Mouse (Mus musculus): ENCODE measurements around the gene Hapln1. TPM values are rescaled to one million over a fixed set of nuclear protein-coding genes. Genes with fewer than 3 reads are reported as not detected.

Gene Hapln1
- polyA plus RNA-seq, 1 experiment from 2014 or later = 5.8 TPM

DNA sequence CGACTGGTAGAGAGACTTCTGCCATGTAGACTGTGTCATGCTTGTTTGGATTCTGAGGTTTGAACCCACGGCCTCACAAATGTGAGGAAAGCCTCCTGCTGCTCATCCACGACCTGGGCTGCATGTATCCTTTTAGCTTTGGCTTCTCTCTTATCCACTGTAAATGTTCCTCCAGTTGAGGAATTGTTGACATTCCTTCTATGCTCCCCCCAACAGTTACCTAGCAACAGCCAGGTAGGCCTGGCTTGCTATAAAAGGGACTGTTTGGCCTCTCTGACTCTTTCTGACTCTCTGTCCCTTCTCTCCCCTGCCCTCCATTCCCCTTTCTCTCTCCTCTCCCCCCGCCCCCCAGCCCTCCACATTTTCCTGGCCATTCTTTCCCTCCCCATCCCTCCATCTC lies 9.9 kb downstream of the Hapln1 start:
- Histone ChIP-seq H3K4me2 (replicated peaks) (no peak overlapping the region), H3K27ac (no peak overlapping the region), H3K9ac (no peak overlapping the region), H3K9me3 (no peaks in the 10 kb centered on the region), H3K4me3 (no peak overlapping the region), H3K36me3 (no peaks in the 10 kb centered on the region), H3K27me3 (replicated peaks) (no peaks in the 10 kb centered on the region), H3K4me1 (no peaks in the 10 kb centered on the region)
- no peak for ATAC-seq (ENCODE audit: low FRiP score, low read depth)
- 45% methylated on average over 4 of the region's 4 CpGs for WGBS

DNA sequence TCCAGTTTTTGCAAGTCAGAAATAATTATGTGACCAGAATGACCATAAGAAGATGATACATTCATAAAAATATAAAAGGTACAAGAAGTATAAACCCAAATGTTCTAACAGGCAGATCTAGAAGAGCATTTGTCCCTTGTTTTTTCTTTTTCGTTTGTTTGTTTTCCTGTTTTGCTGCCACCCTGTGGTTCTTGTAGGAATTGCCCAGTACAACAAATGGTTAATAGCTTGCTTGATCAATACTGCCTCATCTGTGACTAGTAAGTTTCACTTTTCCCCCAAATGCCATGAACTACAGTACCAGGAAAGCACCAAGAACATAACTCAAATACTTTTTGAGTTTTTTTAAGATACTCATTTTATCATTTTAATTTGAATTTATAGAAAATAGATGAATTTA lies 11.9 kb downstream of the Hapln1 start:
- no peak overlapping the region for H3K4me2 ChIP-seq (replicated peaks)
- no peaks in the 10 kb centered on the region for H3K27me3 ChIP-seq (replicated peaks)
- H3K4me3 ChIP-seq = no peak overlapping the region
- no peaks in the 10 kb centered on the region for H3K4me1 ChIP-seq
- no peak for ATAC-seq (ENCODE audit: low FRiP score, low read depth)
- H3K9me3 ChIP-seq = no peaks in the 10 kb centered on the region
- H3K36me3 ChIP-seq = no peaks in the 10 kb centered on the region
- WGBS = 17% methylated on average over 1 of the region's 1 CpGs
- no peak overlapping the region for H3K27ac ChIP-seq
- H3K9ac ChIP-seq = no peak overlapping the region

DNA sequence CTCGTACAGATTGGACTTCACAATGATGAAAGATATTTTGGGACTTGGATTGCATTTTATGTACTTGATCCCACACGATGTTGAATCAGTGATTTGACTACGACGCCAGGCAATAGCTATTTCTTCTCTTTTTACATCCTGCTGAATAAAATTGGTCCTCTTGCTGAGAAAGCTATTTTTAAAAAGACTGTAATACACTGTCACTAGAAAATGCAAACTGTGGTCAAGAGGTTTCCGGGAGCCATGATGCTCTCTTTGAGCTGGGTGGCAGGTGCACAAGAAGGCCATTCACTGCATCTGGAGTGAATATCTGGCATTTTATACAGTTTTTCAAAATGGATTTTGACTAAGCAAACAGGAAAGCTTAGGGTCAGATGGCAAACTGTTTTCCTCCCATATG lies 24.9 kb downstream of the Hapln1 start:
- no peak for ATAC-seq (ENCODE audit: low FRiP score, low read depth)
- Histone ChIP-seq H3K4me3 (no peak overlapping the region), H3K4me2 (replicated peaks) (no peak overlapping the region), H3K27ac (no peak overlapping the region), H3K27me3 (replicated peaks) (no peaks in the 10 kb centered on the region), H3K9me3 (no peaks in the 10 kb centered on the region), H3K36me3 (no peaks in the 10 kb centered on the region), H3K4me1 (no peaks in the 10 kb centered on the region), H3K9ac (no peak overlapping the region)
- WGBS = 92% methylated on average over 5 of the region's 5 CpGs

DNA sequence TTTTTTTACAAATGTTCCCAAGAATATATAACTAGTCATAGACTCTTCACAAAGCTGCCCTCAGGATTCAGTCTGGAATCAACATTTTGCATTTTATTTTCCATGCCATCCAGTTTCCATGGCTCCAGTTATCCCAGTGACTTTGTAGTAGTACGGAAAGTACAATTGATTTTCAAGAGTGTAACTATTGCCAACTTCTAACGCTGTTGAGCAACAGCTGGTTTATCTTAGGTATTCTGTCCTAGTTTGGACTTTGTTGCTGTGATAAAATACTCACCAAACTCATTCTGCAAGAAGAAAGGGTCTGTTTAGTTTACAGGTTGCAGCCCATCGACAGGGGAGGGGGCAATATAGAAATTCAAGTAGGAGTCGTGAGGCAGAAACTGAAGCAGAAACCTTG lies 26.7 kb downstream of the Hapln1 start:
- Histone ChIP-seq H3K9ac (no peak overlapping the region), H3K4me2 (replicated peaks) (no peak overlapping the region), H3K4me3 (no peak overlapping the region), H3K4me1 (no peaks in the 10 kb centered on the region), H3K27me3 (replicated peaks) (no peaks in the 10 kb centered on the region), H3K9me3 (no peaks in the 10 kb centered on the region), H3K27ac (no peak overlapping the region), H3K36me3 (no peaks in the 10 kb centered on the region)
- 85% methylated on average over 4 of the region's 4 CpGs for WGBS
- ATAC-seq (ENCODE audit: low FRiP score, low read depth) = no peak

DNA sequence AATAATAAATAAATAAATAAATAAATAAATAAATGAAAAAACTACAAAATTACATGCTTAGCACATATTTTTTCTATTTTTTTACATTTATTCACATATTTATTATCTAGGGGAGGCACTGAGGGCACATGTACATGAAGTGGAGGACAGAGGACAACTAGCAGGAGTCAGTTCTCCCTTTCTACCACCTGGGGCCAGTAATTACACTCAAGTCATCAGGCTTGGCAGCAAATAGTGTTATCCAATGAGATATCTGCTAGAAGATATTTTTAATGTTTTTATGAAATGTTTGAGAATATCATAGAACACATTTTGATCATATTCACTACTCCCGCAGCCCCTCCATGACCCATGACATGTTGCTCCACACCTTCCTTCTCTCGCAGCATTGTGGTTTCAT lies 39.5 kb downstream of the Hapln1 start:
- no peaks in the 10 kb centered on the region for H3K4me1 ChIP-seq
- no peak overlapping the region for H3K4me2 ChIP-seq (replicated peaks)
- no peak overlapping the region for H3K9ac ChIP-seq
- no peaks in the 10 kb centered on the region for H3K36me3 ChIP-seq
- H3K4me3 ChIP-seq = no peak overlapping the region
- WGBS = 93% methylated on average over 2 of the region's 2 CpGs
- no peak overlapping the region for H3K27ac ChIP-seq
- no peaks in the 10 kb centered on the region for H3K27me3 ChIP-seq (replicated peaks)
- no peak for ATAC-seq (ENCODE audit: low FRiP score, low read depth)
- no peaks in the 10 kb centered on the region for H3K9me3 ChIP-seq

DNA sequence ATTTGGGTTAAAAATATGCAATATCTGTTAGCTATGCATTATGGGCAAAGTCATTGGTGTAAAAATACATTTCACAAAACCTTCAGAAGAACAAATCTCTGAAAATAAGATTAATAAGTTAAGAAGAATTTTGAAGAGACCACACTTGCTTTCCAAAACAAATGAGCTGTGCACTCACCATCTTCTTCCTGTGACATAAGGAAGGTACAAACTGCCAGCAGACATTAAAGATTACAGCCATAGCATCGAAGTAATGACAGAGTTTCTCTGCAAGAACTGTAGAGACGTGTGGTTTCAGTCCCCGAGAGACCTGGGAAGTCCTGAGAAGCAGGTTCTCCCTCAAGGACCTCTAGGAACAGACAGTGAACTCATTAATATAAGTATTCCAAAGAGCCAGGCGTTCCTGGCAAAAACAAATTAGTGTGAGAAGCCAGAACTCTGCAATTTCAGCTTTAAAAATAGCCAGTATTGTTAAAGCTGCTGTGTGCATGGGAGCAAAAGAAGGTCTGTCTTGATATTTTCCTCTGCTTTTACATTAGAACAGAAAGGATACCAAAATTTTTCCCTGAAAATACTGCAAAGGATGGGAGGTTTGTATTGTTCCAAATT lies 43.6 kb downstream of the Hapln1 start:
- H3K9ac ChIP-seq = no peak overlapping the region
- no peaks in the 10 kb centered on the region for H3K27me3 ChIP-seq (replicated peaks)
- 74% methylated on average over 4 of the region's 4 CpGs for WGBS
- ATAC-seq (ENCODE audit: low FRiP score, low read depth) = no peak
- H3K36me3 ChIP-seq = no peaks in the 10 kb centered on the region
- H3K27ac ChIP-seq = no peak overlapping the region
- H3K9me3 ChIP-seq = no peaks in the 10 kb centered on the region
- H3K4me2 ChIP-seq (replicated peaks) = no peak overlapping the region
- H3K4me3 ChIP-seq = no peak overlapping the region
- H3K4me1 ChIP-seq = no peaks in the 10 kb centered on the region

DNA sequence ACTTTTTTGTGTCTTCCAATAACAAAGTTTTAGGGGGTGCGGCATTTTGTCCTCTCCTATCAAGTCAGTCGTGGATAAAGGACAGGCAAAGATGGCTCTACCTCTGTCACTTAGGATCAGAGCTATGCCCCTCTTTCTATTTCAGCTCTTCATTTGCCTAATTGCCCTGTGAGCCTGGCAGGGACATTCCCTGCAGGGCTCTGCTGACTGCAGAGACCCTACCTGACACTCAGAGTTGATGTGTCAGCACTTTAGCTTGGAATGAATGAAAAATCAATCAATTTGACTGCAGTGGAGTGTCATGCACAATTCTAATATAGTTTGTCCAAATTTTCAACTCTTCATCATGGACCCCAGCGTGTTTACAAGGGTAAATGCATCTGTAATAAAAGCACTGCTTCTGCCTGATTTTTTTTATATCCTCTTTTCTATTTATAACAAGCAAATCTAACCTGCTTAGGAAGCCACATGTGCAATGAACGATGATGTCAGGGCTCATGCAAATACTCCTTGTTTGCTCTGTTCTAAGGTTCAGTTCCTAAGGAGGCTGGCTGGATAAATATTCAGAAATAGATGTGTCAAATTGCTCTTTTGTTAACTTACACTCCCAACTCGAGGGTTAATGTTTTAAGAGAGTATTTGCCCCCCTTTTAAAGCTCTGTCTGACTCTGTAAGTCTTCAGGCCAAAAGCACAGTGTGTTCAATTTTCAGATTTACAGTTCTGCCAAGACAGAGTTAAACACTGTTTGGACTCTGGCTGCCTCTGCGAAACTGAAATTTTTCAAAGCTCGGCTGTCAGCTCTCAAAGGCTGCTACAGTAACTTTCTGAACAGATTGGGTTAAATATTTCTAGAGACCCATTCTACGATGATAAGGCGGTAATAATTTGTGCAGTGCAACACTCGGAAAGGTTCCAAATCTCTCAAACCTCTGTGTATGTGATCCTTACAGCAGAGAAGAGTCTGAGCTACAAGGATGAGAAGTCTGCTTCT lies 44.4 kb downstream of the Hapln1 start:
- no peak overlapping the region for H3K4me2 ChIP-seq (replicated peaks)
- H3K9me3 ChIP-seq = no peaks in the 10 kb centered on the region
- no peak for ATAC-seq (ENCODE audit: low FRiP score, low read depth)
- no peak overlapping the region for H3K4me3 ChIP-seq
- H3K27me3 ChIP-seq (replicated peaks) = no peaks in the 10 kb centered on the region
- H3K4me1 ChIP-seq = no peaks in the 10 kb centered on the region
- H3K9ac ChIP-seq = no peak overlapping the region
- no peaks in the 10 kb centered on the region for H3K36me3 ChIP-seq
- H3K27ac ChIP-seq = no peak overlapping the region
- WGBS = 70% methylated on average over 10 of the region's 10 CpGs

DNA sequence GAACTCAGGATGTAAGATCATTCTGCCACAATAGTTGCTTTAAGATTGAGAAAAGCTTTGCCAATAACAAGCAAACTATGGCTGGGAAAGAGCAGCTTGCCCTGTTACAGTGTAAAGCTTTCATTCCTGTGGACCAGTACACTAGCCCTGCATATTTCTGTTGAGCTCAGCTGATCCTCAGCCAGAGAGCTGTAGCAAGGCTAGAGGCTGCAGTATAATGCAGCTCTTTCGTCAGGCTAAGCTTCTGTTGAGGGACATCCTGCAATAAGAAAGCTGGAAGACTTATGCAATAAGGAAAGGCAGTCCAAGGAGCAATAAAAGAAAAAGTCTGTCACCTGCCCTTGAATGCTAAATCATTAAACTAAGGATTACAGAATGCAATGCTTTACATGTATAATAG lies 45.5 kb downstream of the Hapln1 start:
- no peak for ATAC-seq (ENCODE audit: low FRiP score, low read depth)
- no peaks in the 10 kb centered on the region for H3K9me3 ChIP-seq
- 66% methylated on average over 1 of the region's 1 CpGs for WGBS
- no peak overlapping the region for H3K4me3 ChIP-seq
- no peaks in the 10 kb centered on the region for H3K4me1 ChIP-seq
- no peaks in the 10 kb centered on the region for H3K36me3 ChIP-seq
- no peak overlapping the region for H3K27ac ChIP-seq
- H3K27me3 ChIP-seq (replicated peaks) = no peaks in the 10 kb centered on the region
- H3K4me2 ChIP-seq (replicated peaks) = no peak overlapping the region
- H3K9ac ChIP-seq = no peak overlapping the region

DNA sequence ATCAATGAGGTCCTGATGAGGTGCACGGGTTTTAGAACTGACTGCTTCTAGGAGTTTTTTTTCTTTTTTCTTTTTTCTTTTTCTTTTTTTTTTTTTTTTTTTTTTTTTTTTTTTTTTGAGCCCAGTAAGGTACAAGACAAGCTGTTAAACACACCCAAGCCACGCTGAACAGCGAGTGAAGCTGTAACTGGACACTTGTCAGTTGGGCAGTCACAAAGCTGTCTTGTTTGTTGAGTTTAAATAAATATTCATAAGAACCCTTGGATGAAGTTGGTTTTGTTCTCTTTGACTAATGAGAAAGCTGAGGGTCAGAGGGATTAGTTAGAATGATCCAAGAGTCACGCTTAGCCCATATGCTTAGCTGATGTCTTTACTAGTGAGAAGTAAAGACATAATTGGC lies 55.5 kb downstream of the Hapln1 start:
- no peak overlapping the region for H3K9ac ChIP-seq
- no peak overlapping the region for H3K4me2 ChIP-seq (replicated peaks)
- ATAC-seq (ENCODE audit: low FRiP score, low read depth) = no peak
- 66% methylated on average over 4 of the region's 4 CpGs for WGBS
- no peaks in the 10 kb centered on the region for H3K4me1 ChIP-seq
- no peak overlapping the region for H3K27ac ChIP-seq
- no peak overlapping the region for H3K4me3 ChIP-seq
- no peaks in the 10 kb centered on the region for H3K27me3 ChIP-seq (replicated peaks)
- peaks cover 10% of the 10 kb centered on the region; the same call in 1 of the 2 replicates for H3K9me3 ChIP-seq
- no peaks in the 10 kb centered on the region for H3K36me3 ChIP-seq

DNA sequence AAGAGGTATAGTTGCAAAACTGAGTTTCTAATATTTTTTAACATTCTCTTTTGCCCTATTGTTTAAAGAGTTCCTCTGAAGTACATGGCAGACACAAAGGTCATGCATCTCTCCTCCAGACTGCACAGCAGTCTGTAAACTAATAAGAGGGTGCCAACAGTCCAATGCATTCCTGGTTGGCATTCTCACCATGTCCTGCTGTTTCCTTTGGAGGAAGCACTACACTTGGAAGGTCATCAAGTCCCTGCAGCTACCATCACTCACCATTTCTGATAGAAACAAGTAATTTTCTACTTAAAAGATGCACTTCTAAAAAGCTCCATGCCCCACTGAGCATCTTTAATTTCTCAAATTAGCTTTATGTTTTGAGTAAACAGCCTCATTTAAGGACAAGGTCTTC lies 57.8 kb downstream of the Hapln1 start:
- peaks cover 10% of the 10 kb centered on the region; the same call in 1 of the 2 replicates for H3K9me3 ChIP-seq
- no peaks in the 10 kb centered on the region for H3K4me1 ChIP-seq
- H3K36me3 ChIP-seq = no peaks in the 10 kb centered on the region
- no peak overlapping the region for H3K9ac ChIP-seq
- no peak for ATAC-seq (ENCODE audit: low FRiP score, low read depth)
- no peak overlapping the region for H3K27ac ChIP-seq
- no peak overlapping the region for H3K4me3 ChIP-seq
- H3K27me3 ChIP-seq (replicated peaks) = no peaks in the 10 kb centered on the region
- H3K4me2 ChIP-seq (replicated peaks) = no peak overlapping the region

DNA sequence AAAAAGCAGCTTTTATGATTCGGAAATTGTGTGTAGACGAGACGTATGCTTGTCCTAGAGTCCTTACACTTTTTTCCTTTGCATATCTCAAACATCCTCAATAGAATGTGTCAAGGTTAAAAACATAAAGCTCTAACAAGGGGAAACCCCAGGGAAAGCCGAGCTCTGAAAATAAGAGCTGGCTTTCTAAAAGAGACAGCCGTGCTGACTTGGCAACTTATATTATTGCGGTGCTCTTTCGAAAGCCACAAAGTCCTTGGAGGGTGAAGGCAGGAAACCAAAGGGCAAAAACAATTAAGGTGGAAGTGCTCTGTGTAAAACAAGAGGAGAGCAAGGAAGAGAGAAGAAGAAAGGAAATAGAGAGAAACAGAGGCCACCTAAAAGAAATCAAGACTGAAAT lies 60.9 kb downstream of the Hapln1 start:
- no peaks in the 10 kb centered on the region for H3K4me1 ChIP-seq
- H3K4me3 ChIP-seq = no peak overlapping the region
- H3K27ac ChIP-seq = no peak overlapping the region
- 79% methylated on average over 7 of the region's 7 CpGs for WGBS
- H3K9me3 ChIP-seq = no peaks in the 10 kb centered on the region
- ATAC-seq (ENCODE audit: low FRiP score, low read depth) = no peak
- no peaks in the 10 kb centered on the region for H3K27me3 ChIP-seq (replicated peaks)
- H3K36me3 ChIP-seq = no peaks in the 10 kb centered on the region
- no peak overlapping the region for H3K4me2 ChIP-seq (replicated peaks)
- no peak overlapping the region for H3K9ac ChIP-seq

DNA sequence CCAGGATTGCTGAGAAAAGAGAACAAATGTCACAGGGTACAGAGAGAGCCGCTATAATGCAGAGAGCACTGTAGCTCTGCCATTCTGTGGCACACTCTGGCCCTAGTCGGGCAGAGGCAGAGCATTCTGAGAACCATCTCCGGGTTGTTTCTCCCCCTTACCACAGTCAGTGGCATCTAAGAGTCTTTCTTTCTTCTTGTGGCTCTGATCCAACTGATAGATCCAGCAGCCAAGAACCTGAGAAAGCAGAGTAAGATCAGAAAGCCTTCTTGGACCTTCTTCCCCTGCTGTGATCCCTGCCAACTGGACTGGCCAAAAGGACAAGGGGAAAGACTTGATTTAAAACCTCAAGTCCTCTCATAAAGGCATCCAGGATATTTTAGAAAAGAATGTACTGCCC lies 63.7 kb downstream of the Hapln1 start:
- Histone ChIP-seq H3K4me3 (no peak overlapping the region), H3K4me1 (no peaks in the 10 kb centered on the region), H3K27me3 (replicated peaks) (no peaks in the 10 kb centered on the region), H3K27ac (no peak overlapping the region), H3K4me2 (replicated peaks) (no peak overlapping the region), H3K9ac (no peak overlapping the region), H3K36me3 (no peaks in the 10 kb centered on the region), H3K9me3 (no peaks in the 10 kb centered on the region)
- ATAC-seq (ENCODE audit: low FRiP score, low read depth) = no peak
- 87% methylated on average over 3 of the region's 3 CpGs for WGBS

DNA sequence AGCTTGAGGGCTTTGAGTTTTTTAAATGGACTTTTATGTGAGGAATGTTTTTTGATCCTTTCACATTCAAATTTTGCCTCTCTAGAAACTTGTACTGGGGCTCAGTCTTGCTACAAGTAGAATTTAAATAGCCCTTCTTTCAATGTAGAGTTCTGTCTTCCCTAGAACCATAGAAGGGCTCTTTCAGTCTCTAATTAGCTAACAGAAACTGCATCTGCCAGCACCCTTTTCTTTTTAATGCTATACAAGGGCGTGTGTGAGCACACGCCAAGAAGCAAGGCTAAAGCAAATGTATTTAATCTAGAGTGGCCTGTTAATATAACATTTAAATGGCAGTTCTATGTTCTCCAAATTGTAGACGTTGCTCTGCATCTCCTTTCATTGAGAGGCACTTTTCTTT lies 67.8 kb downstream of the Hapln1 start:
- no peak for ATAC-seq (ENCODE audit: low FRiP score, low read depth)
- Histone ChIP-seq H3K27me3 (replicated peaks) (no peaks in the 10 kb centered on the region), H3K27ac (no peak overlapping the region), H3K9me3 (no peaks in the 10 kb centered on the region), H3K4me1 (no peaks in the 10 kb centered on the region), H3K4me3 (no peak overlapping the region), H3K9ac (no peak overlapping the region), H3K36me3 (no peaks in the 10 kb centered on the region), H3K4me2 (replicated peaks) (no peak overlapping the region)
- 67% methylated on average over 3 of the region's 3 CpGs for WGBS

Measured in neural tube, embryonic 12.5 days (tissue).